Mouse (Mus musculus): ENCODE measurements around the gene Cpxcr1.

The Cpxcr1 gene

GRCm38 (mm10) chrX:116448644-116449043 is at the start of gene Cpxcr1:
Gene Cpxcr1, plus strand, starts transcription at chrX:116448944.
- DNase-seq (ENCODE audit: low read depth): no peak

Measured in c-Kit-positive CD71-negative TER-119-negative erythroid progenitor cells, embryonic 14.5 days (primary cell).